Mouse (Mus musculus) olfactory bulb, adult 2 months (tissue): ENCODE measurements around the gene Tk1.

Experiments used
- CTCF ChIP-seq: fragments of 200-500 bp; IDR thresholded peaks from 2 replicates; pipeline ENCODE4 v1.5.1; 2012; ENCODE audit warnings: low read depth, mild to moderate bottlenecking, low read length, moderate library complexity; ENCODE audit not compliant: insufficient read depth
- POLR2A ChIP-seq: fragments of 200-500 bp; IDR thresholded peaks from 2 replicates; pipeline ENCODE4 v1.6.1; 2012; ENCODE audit warnings: mild to moderate bottlenecking, low read depth, low read length, moderate library complexity; ENCODE audit not compliant: insufficient read depth

- TF ChIP-seq CTCF (no peak), POLR2A (no peak)
These were observed 59.6 kb downstream of the Tk1 start for GRCm38 (mm10) chr11:117766275-117766674.
